Mouse (Mus musculus): Measurements from ENCODE around the gene C130073F10Rik.
"Not testable (repeated sequence)": the region's sequence is repeated elsewhere in the genome, so short reads cannot be mapped to it uniquely, and the experiment has no call there.

The C130073F10Rik gene

GRCm38 (mm10) chr4:101893656-101894420 lies at the start of gene C130073F10Rik:
C130073F10Rik (minus strand) TSS chr4:101893789.
- no peak for DNase-seq (ENCODE audit: low spot score in 2 of 2)

GRCm38 (mm10) chr4:101940107-101940506 lies 46.5 kb upstream of the C130073F10Rik start, which contains the start of gene Gm12794:
Gm12794 (plus strand) TSS chr4:101940407.
- DNase-seq (ENCODE audit: low spot score in 2 of 2), result not testable (repeated sequence)

GRCm38 (mm10) chr4:101908821-101909220 lies 15.2 kb upstream of the C130073F10Rik start, which contains the start of gene Gm12800:
Gm12800 (plus strand) TSS chr4:101909121.
- DNase-seq (ENCODE audit: low spot score in 2 of 2), result not testable (repeated sequence)

GRCm38 (mm10) chr4:101889377-101889776 lies 4.2 kb downstream of the C130073F10Rik start:
- no peak for DNase-seq (ENCODE audit: low spot score in 2 of 2)

GRCm38 (mm10) chr4:101883641-101884040 lies 9.9 kb downstream of the C130073F10Rik start:
- DNase-seq (ENCODE audit: low spot score in 2 of 2), result no peak

GRCm38 (mm10) chr4:101875687-101876086 lies 17.9 kb downstream of the C130073F10Rik start:
- not testable (repeated sequence) for DNase-seq (ENCODE audit: low spot score in 2 of 2)

- DNase-seq (ENCODE audit: low spot score in 2 of 2), result not testable (repeated sequence)
Observed at GRCm38 (mm10) chr4:101872031-101872430, 21.6 kb downstream of the C130073F10Rik start.

- no peak for DNase-seq (ENCODE audit: low spot score in 2 of 2)
Observed at GRCm38 (mm10) chr4:101862289-101862688, 31.3 kb downstream of the C130073F10Rik start.

GRCm38 (mm10) chr4:101860873-101861272 lies 32.7 kb downstream of the C130073F10Rik start:
- no peak for DNase-seq (ENCODE audit: low spot score in 2 of 2)

DNA sequence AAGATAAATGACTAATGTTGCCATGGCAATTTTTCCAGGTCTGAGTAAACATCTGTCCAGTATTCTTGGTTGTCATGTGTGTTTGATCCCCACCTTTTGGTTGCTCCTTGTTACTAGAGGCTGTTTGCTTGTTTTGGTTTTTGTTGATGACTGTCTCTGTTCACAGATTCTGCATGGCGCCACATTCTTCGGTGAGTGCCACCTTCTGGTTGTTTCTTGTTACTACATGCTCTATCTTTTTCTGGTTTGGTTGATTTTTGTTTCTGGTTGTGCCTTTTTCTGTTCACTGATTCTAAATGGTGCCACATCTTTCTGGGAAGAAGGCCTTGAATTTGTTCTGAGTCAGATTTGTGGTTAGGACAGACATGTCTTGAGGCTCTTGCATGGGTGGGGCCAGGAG lies 42.7 kb downstream of the C130073F10Rik start:
- DNase-seq (ENCODE audit: low spot score in 2 of 2), result no peak

GRCm38 (mm10) chr4:101843923-101844322 lies 49.7 kb downstream of the C130073F10Rik start, which contains the start of gene B020004J07Rik:
B020004J07Rik (minus strand) TSS chr4:101844023.
- not testable (repeated sequence) for DNase-seq (ENCODE audit: low spot score in 2 of 2)
